Mouse (Mus musculus) common myeloid progenitor, adult 5-6 weeks (primary cell): ENCODE data around the gene Mthfd1. TPM values are rescaled to one million over a fixed set of nuclear protein-coding genes. Genes with fewer than 3 reads are reported as not detected.

Source experiments
- ATAC-seq: replicated peaks from 2 replicates; pipeline ENCODE4 v1.8.0; 2016; ENCODE audit warnings: low read depth, mild to moderate bottlenecking, moderate TSS enrichment, inconsistent platforms; ENCODE audit not compliant: poor library complexity, severe bottlenecking
- total RNA-seq: library from RNA; stranded (forward); fragments of 200-1000, 187-1606 nt; gene quantifications from 2 replicates; pipeline ENCODE4 v1.2.3, GENCODE M21; 2017

Mthfd1 gene
- total RNA-seq, 1 experiment from 2014 or later: 248 TPM

GRCm38 (mm10) chr12:76336111-76336965 lies 81.2 kb downstream of the Mthfd1 start:
- no peak for ATAC-seq

GRCm38 (mm10) chr12:76341080-76341479 lies 86.0 kb downstream of the Mthfd1 start:
- peak; percentile 66 for ATAC-seq

- peak; percentile 74; the same call in 1 of the 2 replicates for ATAC-seq
Observed at GRCm38 (mm10) chr12:76345759-76346455, 90.8 kb downstream of the Mthfd1 start.

GRCm38 (mm10) chr12:76349680-76350220 lies 94.7 kb downstream of the Mthfd1 start:
- ATAC-seq: no peak

- ATAC-seq: no peak
Observed at GRCm38 (mm10) chr12:76360868-76361267, 105.8 kb downstream of the Mthfd1 start.

GRCm38 (mm10) chr12:76361405-76362302 lies 106.6 kb downstream of the Mthfd1 start:
- ATAC-seq: peak; percentile 74

GRCm38 (mm10) chr12:76362303-76362676 lies 107.2 kb downstream of the Mthfd1 start:
- peak; percentile 53 for ATAC-seq

- no peak for ATAC-seq
Observed at GRCm38 (mm10) chr12:76366276-76366675, 111.2 kb downstream of the Mthfd1 start.

- 0 out of 2 replicates have a peak, but pooled peaks have one; percentile 4 for ATAC-seq
Observed at GRCm38 (mm10) chr12:76367096-76367995, 112.2 kb downstream of the Mthfd1 start.

GRCm38 (mm10) chr12:76368201-76368789 lies 113.2 kb downstream of the Mthfd1 start:
- no peak for ATAC-seq

GRCm38 (mm10) chr12:76368790-76369205 lies 113.7 kb downstream of the Mthfd1 start:
- no peak for ATAC-seq

Other genes starting within 250 kb of the Mthfd1 start
- not detected in 2 replicates for gene Esr2, start 78.0 kb upstream of the Mthfd1 start, total RNA-seq
- gene Tex21, start 8.6 kb upstream of the Mthfd1 start, total RNA-seq: 1.2 TPM in 1 of 2 replicates, not detected in the other
- 0.87 and 1.4 TPM in 2 replicates for gene Akap5, start 69.6 kb downstream of the Mthfd1 start, total RNA-seq
- gene Zbtb25, start 114.3 kb downstream of the Mthfd1 start, total RNA-seq: 18.7 and 33.0 TPM in 2 replicates
- gene Zbtb1, start 115.0 kb downstream of the Mthfd1 start, total RNA-seq: 21.1 and 27.2 TPM in 2 replicates
- gene Hspa2, start 148.9 kb downstream of the Mthfd1 start, total RNA-seq: 12.2 and 13.5 TPM in 2 replicates
- gene Ppp1r36, start 162.2 kb downstream of the Mthfd1 start, total RNA-seq: 0.64 and 2.2 TPM in 2 replicates